Mouse (Mus musculus): Measurements from ENCODE around the gene Ccdc62.

Gene Ccdc62

DNA sequence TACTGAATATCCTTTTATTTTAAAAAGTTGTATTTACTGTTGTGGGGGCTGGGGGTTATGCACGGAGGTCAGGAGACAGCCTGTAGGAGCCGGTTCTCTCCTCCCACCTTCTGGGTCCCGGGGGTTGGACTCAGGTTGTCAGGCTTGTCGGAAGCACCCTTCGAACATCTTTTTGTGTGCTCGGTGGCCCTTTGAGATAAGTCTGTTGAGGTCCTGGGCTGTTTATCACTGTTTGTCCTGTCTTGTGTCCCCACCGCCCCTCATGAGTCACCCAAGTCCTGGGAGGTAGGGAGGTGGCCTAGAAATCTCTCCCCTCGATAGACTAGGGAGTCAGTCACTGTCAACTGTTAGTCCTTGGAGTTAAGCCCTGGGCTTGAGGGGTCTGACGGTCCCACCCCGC lies 67.9 kb downstream of the Ccdc62 start:
- DNase-seq (ENCODE audit: low read depth in 2 of 2, low spot score in 2 of 2), result no peak

DNA sequence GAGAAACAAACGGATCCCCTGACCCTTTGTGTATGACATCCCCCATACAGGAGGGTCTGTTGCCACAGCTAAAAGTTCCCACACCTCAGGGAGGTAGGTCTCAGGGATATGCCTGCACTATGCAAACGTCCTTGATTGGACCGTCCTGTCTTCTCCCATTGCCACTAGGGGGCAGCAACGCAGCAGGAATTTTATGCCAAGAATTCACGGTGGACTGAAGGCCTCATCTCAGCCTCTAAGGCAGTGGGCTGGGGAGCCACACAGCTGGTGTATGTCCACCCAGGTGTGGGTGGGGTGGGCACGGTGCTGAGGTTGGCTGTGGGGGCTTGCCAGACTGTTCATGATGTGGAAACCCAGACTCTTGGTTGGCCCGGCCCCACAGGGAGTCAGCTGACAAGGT lies 70.3 kb downstream of the Ccdc62 start:
- DNase-seq (ENCODE audit: low read depth in 2 of 2, low spot score in 2 of 2), result peak; percentile 82 to 87

DNA sequence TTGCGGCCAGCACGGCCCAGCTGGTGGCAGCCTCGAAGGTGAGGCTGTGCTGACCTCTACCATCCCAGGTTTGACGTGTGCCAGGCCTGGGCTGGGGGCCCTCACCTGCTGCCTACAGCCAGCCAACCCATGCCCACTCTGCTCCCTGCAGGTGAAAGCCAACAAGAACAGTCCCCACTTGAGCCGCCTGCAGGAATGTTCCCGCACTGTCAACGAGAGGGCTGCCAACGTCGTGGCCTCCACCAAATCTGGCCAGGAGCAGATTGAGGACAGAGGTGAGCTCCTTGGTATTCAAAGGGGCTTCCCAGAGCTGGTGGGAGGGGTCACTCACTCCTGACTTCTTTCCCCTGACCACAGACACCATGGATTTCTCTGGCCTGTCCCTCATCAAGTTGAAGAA lies 70.8 kb downstream of the Ccdc62 start:
- peak in 1 of 2 experiments; percentile 25 for DNase-seq (ENCODE audit: low read depth in 2 of 2, low spot score in 2 of 2)

DNA sequence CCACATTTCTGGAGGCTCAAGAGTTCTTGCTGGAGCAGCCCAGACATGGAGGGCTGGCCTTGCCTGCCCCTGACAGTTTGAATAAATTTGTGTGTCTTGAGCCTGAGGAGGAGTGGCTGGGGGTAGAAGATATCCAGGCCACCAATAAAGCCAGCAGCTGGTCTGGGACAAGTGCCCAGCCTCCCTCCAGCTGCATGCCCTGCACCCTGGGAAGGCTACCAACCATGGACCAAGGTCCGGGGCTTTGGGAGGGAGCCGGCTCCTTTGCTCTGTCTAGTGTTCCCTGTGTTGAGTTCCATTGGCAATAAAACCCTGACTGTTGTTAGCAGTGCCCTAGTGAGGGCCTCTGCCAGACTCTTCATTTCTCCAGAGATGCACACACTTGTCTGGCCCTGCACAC lies 72.4 kb downstream of the Ccdc62 start:
- peak; percentile 18 to 39 for DNase-seq (ENCODE audit: low read depth in 2 of 2, low spot score in 2 of 2)

DNA sequence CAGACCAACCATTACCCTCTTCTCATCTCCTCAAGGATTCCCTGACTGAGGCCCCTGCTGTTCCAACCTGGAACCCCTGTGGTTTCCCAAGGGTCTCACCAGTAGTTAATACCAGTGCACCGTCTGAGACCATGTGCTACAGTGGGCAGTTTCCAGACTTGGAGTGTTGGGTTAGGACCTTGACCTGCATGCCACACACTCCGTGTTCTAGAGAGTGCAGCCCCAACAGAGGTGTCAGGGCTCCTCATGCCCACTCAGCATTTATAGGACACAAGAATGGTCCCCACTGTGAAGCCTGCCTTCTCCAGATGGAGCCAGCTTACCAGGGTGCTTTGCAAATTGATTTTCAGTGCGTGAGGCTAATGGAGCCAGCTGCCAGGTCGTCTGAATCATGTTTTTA lies 72.9 kb downstream of the Ccdc62 start:
- DNase-seq (ENCODE audit: low read depth in 2 of 2, low spot score in 2 of 2), result peak; percentile 26 to 50

DNA sequence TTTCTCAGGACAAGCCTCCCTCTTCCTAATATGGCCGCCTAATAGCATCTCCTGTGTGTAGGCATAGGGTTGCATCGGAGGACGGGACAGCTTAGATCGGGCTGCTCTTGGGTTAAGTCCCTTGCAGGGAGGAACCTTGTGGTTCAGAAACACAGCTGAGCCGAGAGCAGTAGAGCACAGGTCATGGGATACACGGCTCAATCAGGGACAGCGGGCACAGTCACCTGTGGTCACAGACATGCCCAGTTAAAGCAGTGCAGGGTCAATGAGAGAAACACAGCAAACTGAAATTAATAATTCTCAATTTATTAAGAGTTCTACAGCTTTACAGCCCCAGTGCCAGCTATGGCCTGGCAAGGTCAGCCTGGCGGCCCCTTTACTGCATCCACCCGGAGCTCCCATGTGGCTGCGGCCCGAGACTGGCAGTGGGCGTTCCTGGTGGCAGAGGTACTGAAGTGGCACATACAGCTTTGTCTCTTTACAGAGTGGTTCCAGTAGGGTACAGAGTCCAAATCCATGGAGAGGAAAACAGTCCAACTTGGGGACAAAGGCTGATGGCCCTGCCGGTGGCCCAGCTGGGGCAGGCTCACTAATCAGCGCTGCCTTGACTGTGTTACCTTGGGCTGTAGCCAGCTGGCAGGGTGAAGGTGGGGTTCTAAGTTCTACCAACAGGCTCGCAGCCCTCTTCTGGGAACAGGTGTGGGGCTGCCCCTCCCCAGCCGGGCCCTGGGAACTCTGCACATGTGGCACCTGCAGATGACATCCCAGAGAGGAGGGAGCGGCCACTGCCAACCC lies 74.1 kb downstream of the Ccdc62 start:
- DNase-seq (ENCODE audit: low read depth in 2 of 2, low spot score in 2 of 2), result peak; percentile 42 to 46

DNA sequence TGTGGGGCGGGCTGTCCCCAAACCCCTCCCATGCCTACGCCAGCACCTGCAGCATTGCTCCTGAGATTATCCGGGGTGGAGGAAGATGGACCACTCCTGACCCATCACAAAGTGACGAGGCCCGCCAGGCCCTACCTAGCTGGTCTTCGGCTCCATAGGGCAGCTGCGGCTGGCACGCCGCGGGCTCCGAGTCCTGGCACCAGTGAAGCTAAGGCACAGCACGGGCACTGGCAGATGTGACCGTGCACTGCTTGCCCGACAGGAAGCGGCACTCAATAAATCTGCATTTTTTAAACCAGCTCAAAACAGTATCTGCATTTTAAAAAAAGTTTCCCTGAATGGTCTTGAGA lies 74.6 kb downstream of the Ccdc62 start:
- no peak for DNase-seq (ENCODE audit: low read depth in 2 of 2, low spot score in 2 of 2)

DNA sequence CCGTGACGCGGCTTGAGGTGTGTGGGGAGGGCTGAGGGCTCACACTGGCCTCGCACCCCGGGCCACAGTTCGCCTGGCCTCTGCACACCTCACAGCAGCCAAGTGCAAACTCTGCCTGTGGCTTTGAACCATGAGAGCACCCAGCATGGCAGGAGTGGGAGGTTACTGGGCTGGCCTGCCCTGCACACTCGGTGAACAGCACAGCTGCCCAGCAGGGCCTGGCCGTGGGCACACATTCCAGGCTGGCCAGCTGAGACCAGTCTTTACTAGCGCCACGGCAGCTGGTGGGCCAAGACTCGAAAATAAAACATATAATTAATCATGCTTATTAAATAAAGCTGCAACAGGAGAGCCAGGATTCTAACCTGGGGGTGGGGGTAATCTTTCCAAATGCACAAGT lies 75.1 kb downstream of the Ccdc62 start:
- DNase-seq (ENCODE audit: low read depth in 2 of 2, low spot score in 2 of 2), result peak; percentile 19 to 30

DNA sequence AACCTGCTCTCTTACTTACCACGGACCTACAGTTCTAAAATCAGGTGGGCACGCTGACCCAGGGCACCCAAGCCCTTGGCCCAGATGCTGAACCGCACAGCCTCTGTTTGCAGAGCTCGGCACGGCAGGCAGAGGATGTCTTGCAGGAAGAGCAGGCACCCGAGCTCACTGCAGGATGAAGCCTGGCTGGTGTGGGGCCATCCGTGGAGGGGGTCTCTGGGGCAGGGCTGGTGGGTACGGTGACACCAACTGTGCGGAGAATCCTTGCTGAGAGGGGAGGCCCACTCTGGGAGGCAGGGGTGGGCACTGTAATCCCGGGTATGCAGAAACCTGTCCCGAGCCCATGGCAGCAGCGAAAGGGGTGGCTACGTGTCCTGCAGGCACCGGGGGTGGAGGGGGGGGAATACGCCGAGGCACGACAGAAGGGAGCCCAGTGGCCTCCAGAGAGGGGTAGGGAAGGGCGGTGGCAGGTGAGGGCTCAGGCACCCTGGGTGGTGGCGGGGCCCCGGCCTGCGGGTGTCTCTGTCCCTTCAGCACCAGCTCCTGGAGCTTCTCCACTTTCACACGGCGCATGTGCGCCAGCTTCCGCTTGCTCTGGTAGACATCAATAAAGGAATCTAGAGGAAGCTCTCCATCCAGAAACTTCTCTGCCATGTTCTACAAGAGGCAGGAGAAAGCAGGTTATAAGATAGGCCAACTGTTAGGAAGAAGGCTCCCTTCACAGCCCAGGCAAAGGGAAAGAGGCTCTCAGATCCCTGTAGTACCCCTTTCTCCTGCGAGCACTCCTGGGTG lies 75.8 kb downstream of the Ccdc62 start:
- peak; percentile 33 to 36 for DNase-seq (ENCODE audit: low read depth in 2 of 2, low spot score in 2 of 2)

DNA sequence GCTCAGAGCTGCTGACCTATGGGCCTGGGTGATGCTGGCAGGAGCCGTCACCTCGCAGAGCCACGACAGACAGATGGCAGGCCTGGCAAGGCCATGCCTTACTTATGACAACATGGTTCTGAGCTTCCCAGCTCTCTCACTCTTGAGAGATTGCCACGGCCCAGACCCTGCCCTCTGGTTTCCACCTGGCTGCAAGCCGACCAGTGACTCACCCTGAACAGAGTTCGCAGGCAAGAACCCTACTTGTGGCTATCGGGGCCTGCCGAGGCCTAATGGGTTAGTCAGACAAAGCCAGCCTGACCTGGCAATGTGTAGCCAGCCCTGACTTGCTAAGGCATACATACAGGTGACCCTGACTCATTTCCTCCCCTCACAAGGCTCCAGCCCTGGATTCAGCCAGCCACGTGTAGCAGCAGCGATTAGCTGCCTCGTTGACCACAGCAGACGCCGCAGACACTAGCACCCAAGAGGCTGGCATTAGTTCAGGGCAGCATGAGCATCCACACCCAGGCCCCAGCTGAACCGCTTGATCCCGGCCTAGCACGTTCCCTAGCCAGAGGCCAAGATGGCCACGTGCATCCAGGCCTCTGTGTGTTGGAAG lies 76.5 kb downstream of the Ccdc62 start:
- peak; percentile 28 to 49 for DNase-seq (ENCODE audit: low read depth in 2 of 2, low spot score in 2 of 2)

DNA sequence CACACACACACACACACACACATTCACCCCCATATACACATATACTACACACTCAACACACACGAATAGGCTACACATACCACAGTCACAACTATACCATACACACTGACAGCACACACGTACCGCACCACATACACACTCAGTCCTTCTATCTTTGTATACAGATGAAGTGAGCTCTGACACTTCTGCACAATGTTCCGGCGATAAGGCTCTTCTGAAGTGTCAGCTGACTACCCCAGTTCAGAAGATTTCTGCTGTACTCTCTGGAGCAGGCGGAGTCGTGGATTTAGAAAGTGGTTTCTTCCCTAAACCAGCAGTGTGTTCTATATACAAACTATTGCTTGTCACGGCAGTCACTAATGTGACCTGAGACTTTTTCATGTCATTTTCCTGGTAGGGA lies 79.6 kb downstream of the Ccdc62 start:
- no peak for DNase-seq (ENCODE audit: low read depth in 2 of 2, low spot score in 2 of 2)

DNA sequence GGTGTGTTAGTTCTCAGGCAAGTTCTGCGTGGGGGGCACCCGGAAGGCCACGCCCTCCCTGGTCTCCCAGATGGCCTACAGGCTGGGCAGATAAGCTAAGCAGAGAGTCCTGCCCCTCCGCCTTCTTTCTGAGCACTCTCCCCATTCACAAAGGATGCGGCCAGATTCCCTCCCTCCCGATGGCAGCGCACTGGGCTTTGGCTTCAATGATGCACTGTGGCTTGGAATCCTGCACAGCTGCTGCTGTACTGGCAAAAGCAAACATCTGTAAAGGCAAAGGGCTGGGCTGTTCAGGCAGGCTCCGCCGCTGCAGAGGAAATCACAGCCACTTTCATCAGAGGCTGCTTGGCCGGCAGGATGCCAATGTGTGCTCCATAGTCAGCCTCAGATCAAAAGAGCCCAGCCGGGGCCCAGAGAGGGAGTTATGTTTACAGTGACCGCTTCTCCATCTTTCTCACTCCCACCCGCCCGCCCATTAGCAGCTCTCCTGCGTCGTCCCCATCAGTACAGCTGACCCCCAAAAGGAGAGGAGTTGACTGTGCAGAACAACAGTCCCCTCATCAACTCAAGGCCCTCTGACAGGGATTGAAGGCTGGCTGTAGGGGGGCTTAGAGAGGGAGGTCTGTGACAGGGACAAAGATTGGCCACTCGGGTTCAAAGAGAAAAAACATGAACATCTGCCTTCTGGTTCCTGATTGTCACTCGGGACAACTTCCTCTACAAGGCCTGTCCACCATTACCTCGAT lies 80.6 kb downstream of the Ccdc62 start:
- DNase-seq (ENCODE audit: low read depth in 2 of 2, low spot score in 2 of 2), result peak in 1 of 2 experiments; percentile 26

DNA sequence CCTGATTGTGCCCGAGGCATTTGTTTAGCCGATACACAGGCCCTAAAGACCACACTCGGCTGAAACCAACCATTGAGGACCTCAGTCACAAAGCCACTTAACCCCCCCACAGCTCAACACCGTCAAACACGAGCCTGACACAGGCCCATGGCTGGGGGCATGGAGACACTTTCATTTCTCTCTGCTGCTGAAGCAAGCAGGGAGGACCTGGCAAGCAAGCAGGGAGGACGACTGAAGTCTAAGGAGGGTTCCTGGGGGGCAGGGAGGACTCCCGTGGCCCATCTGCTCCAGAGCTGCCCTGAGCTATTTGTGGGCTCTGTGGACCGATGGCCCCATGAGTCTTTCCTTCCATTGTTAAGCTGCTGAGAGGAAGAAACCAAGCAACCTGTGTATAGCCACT lies 81.4 kb downstream of the Ccdc62 start:
- peak in 1 of 2 experiments; percentile 38 for DNase-seq (ENCODE audit: low read depth in 2 of 2, low spot score in 2 of 2)

DNA sequence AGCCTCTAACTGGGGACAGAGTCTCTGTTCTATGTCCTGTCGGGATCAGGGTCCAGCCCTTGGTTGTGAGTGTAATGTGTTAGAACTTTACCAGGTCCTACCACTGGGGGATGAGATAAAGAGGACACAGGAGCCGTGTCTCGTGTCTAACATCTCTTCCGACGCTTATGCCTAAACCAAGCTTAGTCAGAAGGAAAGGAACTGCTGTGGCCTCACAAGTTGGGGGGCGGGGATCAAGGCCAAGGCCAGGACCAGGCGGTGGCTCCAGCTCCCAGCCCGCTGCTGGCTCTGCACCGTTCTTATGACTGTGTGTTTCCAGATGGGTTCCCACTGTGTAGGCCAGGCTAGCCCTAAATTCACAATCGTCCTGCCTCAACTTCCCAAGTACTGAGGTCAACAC lies 82.4 kb downstream of the Ccdc62 start:
- DNase-seq (ENCODE audit: low read depth in 2 of 2, low spot score in 2 of 2), result peak in 1 of 2 experiments; percentile 18

DNA sequence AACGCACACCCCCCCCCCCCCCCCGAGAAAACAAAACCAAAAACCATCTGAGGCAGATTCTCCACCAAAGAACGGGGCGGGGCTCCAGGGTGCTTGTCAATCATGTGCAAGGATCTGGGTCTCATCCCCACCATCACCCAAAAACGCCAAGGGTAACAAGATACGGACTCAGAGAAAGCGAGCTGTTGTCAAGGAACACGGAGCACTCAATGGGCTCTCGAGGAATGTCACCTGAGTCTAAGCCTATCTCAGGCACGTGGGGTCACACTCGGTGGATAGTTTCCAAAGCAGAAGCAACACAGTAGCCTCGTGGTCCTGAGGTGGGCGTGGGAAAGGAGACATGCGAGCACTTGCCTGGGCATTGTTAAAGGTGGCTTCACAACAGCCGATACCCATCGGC lies 83.3 kb downstream of the Ccdc62 start:
- peak in 1 of 2 experiments; percentile 20 for DNase-seq (ENCODE audit: low read depth in 2 of 2, low spot score in 2 of 2)

DNA sequence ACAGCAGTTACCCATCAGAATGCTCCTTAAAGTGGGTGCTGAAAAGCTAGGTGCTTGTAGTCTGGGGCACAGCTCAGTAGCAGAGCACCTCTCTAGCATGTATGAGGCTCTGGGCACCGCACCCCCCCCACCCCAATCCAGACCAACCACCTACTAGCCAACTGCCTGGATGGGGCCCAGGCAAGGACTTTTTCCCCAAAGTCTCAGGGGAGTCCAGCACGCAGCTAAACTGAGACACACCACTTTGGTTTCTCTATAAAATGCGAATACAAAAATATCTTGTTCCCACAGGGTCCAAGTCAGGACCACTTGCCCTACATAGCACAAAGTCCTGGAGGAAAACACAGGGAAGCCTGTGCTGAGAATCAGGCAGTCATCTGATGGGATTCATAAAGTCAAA lies 83.7 kb downstream of the Ccdc62 start:
- no peak for DNase-seq (ENCODE audit: low read depth in 2 of 2, low spot score in 2 of 2)

DNA sequence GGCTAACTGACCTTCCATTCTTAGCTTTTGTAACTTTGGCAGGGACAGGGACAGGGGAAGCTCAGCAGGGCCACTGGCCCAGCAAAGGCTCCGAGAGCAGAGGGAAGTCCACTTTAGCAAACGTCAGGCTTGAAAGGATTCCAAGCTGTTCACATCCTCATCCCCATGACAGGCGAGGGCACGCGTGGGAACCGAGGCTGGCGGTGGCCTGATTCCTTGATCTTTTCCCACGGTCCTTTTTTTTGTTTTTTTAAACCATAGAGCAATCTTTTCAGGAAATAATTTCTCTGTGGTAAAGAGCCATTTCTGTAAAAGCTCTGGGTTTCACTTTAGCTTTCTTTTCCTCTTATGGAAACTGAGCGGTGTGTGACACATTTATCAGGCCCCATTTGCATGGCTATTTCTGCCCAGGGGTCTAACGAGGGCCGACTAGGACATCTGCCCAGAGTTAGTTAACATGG lies 84.3 kb downstream of the Ccdc62 start:
- DNase-seq (ENCODE audit: low read depth in 2 of 2, low spot score in 2 of 2), result peak in 1 of 2 experiments; percentile 17

DNA sequence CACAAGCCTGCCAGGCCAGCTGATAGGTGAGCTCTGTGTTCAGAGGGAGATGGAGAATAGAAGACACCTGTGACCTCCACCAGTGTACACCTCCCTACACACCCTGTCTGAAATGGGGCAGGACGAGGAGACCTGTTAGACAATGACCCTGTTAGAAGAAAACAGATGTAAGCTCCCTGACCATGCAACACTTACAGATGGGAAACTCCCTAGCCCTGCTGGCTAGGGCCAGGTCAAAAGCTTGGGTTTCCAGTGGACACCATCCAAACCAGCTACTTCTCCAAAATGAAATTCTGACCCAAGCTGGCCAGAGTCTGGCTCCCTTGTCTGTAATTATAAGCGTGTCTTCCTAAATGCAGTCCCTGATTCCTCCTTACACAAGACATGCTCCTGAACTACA lies 85.2 kb downstream of the Ccdc62 start:
- DNase-seq (ENCODE audit: low read depth in 2 of 2, low spot score in 2 of 2), result peak in 1 of 2 experiments; percentile 24

DNA sequence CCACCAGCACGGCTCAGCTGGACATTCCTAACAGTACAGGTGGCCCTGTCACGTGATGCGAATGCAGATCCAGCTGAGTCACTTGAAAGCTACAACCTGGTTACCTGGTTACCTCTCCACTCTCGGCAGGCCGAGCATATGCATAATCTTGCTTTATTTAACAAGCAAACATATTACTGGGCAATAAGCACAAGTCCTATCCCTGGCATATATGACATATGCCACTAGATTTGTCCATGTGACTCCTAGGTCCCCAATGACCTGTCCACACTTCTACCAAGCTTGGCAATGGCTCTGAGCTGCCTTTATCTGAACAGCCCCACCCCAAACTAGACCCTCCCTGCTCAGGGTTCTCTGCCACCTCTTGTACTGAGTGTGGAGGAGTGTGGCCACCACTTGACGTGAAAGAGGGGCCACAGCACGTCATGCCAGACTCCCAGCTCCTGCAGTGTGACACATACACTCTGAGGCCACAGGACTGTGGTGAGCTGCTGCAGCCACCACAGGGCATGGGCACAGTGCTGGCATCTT lies 85.9 kb downstream of the Ccdc62 start:
- DNase-seq (ENCODE audit: low read depth in 2 of 2, low spot score in 2 of 2), result peak in 1 of 2 experiments; percentile 31

DNA sequence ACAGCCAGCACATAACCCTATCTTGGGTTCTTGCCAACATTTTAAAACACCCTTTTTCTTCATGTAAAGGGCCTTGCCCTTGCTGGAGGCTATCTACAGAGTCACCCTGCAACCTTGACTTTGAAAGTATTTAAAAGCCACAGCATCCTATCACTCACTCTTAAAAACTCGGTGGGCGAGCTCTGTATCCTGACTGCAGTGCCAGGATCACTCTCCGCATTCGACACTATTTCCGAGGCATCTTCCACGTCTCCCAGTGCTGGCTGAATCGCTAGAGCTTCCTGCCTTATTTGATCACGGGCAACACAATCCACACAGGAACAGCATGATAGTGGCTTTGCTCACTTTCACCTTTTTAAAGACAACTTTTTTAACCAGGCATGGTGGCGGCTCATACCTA lies 87.5 kb downstream of the Ccdc62 start:
- no peak for DNase-seq (ENCODE audit: low read depth in 2 of 2, low spot score in 2 of 2)

DNA sequence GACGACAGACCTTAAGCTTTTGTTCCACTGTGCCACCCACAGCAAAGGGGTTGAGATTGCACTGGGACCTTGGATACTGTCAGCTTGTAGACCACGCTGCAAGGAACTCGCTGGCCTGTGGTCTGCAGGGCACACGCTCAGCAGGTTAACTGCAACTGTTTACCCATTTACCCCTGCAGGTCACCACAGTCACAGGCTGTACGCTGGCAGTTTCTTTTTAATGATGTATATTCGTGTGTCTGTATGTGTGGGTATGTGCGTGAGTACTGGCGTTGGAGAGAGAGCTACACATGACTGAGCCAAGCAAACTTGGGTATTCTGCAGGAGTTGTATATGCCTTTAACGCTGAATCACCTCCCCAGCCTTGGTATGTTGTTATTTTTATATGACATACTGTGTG lies 88.2 kb downstream of the Ccdc62 start:
- peak in 1 of 2 experiments; percentile 43 for DNase-seq (ENCODE audit: low read depth in 2 of 2, low spot score in 2 of 2)
